Mouse (Mus musculus) thymus, adult 2 months (tissue): ENCODE results near the gene Gm20388. TPM values are rescaled to one million over a fixed set of nuclear protein-coding genes. Genes with fewer than 3 reads are reported as not detected.

Experiments
- DNase-seq: peaks from one replicate; pipeline ENCODE4 v3.0.0; 2021
- H3K27ac ChIP-seq: fragments of 200-500 bp; 2 replicates; pipeline ENCODE4 v1.5.1; 2012; ENCODE audit warnings: low read length, control low read depth; ENCODE audit not compliant: control insufficient read depth, insufficient read depth
- H3K27me3 ChIP-seq: fragments of 200-500 bp; 2 replicates; pipeline ENCODE4 v1.6.1; 2012; ENCODE audit warnings: mild to moderate bottlenecking, low read length, moderate library complexity, mixed read lengths; ENCODE audit not compliant: control insufficient read depth, insufficient read depth
- H3K36me3 ChIP-seq: fragments of 200-500 bp; 2 replicates; pipeline ENCODE4 v1.6.1; 2012; ENCODE audit warnings: mild to moderate bottlenecking, low read length, moderate library complexity; ENCODE audit not compliant: control insufficient read depth, insufficient read depth
- H3K4me1 ChIP-seq: fragments of 200-500 bp; replicated peaks from 2 replicates; pipeline ENCODE4 v1.6.1; 2012; ENCODE audit warnings: low read length; ENCODE audit not compliant: control insufficient read depth, insufficient read depth
- H3K4me3 ChIP-seq: fragments of 200-500 bp; 2 replicates; pipeline ENCODE4 v1.5.1; 2012; ENCODE audit warnings: mild to moderate bottlenecking, low read length, control low read depth, moderate library complexity; ENCODE audit not compliant: control insufficient read depth, insufficient read depth
- CTCF ChIP-seq: fragments of 200-500 bp; IDR thresholded peaks from 2 replicates; pipeline ENCODE4 v1.5.1; 2012; ENCODE audit warnings: mild to moderate bottlenecking, control low read depth, low read length, moderate library complexity, borderline replicate concordance; ENCODE audit not compliant: control insufficient read depth, poor library complexity, insufficient read depth; ENCODE audit errors: extremely low read depth
- POLR2A ChIP-seq: fragments of 200-500 bp; IDR thresholded peaks from 2 replicates; pipeline ENCODE4 v1.6.1; 2012; ENCODE audit warnings: mild to moderate bottlenecking, low read length, control low read depth, moderate library complexity; ENCODE audit not compliant: control insufficient read depth, poor library complexity, insufficient read depth; ENCODE audit errors: extremely low read depth
- WGBS: fragments of 180-500 bp; shearing (Covaris S2); methylation state at CpG from one replicate; pipeline ENCODE4 v1.1.7; 2018; 5-methylcytosine and 5-hydroxymethylcytosine counted together
- polyA plus RNA-seq: library from polyadenylated mRNA; depleted of rRNA; stranded (reverse); fragments of >200 nt; gene quantifications from 2 replicates; pipeline ENCODE4 v1.2.3, GENCODE M21; 2012

Gm20388 gene
- polyA plus RNA-seq, 1 experiment = 103 TPM

DNA sequence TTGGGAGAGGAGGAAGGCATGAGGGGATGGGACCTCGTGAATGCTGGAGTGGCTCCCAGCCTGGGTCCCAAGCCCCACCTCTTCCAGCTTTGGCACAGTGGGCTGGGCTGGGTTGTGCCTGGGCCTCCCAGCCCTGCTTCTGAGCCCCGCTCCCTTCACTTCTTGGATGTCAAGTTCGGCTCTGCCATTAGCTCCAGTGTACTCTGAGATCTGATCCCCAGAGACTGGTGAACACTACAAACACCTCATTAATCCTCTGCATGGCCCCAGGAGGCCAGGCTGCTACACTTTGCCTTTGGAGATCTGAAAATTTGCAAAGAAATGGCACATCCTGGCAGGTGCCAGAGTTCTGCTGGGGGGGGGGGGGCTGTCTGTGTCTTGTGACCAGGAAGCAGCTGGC lies 1858.5 kb downstream of the Gm20388 start:
- TF ChIP-seq CTCF (no peak), POLR2A (no peak)
- Histone ChIP-seq H3K27me3 (no peaks in the 10 kb centered on the region), H3K27ac (no peak overlapping the region), H3K4me3 (no peak overlapping the region), H3K36me3 (no peaks in the 10 kb centered on the region), H3K4me1 (no peaks in the 10 kb centered on the region)
- WGBS = 70% methylated on average over 3 of the region's 3 CpGs
- DNase-seq = no peak

- H3K27me3 ChIP-seq = no peaks in the 10 kb centered on the region
- 93% methylated on average over 2 of the region's 2 CpGs for WGBS
- H3K27ac ChIP-seq = no peak overlapping the region
- DNase-seq = no peak
- TF ChIP-seq POLR2A (no peak), CTCF (no peak)
- H3K4me1 ChIP-seq = no peaks in the 10 kb centered on the region
- no peaks in the 10 kb centered on the region for H3K36me3 ChIP-seq
- H3K4me3 ChIP-seq = no peak overlapping the region
Measured at GRCm38 (mm10) chr8:121769621-121770020, 1859.0 kb downstream of the Gm20388 start.

DNA sequence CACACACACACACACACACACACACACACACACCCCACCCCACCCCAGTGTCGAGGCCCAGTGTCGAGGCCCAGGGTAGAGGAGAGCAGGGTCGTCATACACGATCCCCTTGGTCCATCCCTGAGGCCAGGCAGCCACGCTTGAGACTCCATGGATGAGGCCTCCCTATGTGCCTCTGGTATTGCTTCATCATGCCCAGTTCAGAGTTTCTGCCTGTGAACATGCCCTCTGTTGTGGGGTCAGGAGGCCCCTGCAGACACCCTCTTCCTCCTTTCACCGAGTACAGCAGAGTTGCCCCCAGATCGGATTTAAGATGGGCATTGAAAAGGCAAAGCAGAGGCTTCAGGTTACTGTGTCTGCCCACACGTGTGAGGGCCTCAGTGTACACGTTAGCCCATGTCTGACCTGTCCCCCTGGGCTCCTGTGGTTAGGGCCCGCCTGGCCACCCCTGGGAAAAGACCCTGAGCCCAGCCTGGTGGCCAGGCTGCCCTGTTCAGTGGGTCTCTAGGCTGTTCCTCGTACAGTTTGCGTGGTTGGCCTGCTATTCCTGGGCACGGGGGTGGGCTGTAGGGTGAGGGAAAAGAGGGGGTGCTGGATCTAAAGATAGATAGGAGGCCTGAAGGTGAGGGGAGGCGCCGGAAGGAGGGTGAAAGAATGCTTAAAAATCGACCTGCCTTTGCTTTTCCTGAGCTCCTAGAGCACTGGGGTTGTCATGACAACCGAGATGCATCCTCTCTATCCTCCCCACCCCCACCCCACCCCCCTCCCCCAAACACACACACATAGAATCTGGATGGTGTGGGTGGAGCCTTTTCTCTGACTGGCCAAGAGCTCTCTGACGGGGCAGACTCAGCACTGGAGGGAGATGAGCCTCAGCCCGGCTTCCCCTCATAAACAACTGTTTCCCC lies 1860.5 kb downstream of the Gm20388 start:
- Histone ChIP-seq H3K36me3 (no peaks in the 10 kb centered on the region), H3K27me3 (no peaks in the 10 kb centered on the region), H3K27ac (no peak overlapping the region), H3K4me3 (no peak overlapping the region), H3K4me1 (no peaks in the 10 kb centered on the region)
- WGBS = 40% methylated on average over 19 of the region's 19 CpGs
- TF ChIP-seq POLR2A (no peak), CTCF (no peak)
- DNase-seq = no peak

DNA sequence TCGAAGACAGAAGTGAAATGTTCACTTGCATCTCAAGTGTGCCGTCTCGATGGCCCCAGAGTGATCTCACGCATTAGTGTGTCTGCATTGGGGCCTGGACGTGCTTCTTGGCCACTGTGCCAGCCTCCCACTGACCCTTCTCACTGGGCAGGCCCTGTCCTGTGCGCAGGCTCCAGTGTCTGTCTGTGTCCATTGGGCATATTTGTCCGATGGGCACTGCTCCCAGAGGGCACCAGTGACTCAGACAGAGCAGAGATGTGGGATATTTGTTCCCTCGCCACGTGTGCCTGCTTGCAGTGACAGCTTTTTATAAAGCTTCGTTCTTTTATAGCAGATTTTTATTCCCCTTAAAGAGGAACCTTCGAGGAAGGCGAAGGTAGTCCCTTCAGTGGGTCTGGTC lies 1863.2 kb downstream of the Gm20388 start:
- WGBS = 87% methylated on average over 12 of the region's 12 CpGs
- H3K4me1 ChIP-seq = no peaks in the 10 kb centered on the region
- DNase-seq = no peak

GRCm38 (mm10) chr8:121782493-121782892 lies 1871.9 kb downstream of the Gm20388 start:
- WGBS = 71% methylated on average over 5 of the region's 5 CpGs
- no peak for DNase-seq
- Histone ChIP-seq H3K4me3 (no peak overlapping the region), H3K36me3 (no peaks in the 10 kb centered on the region), H3K4me1 (no peaks in the 10 kb centered on the region), H3K27me3 (no peaks in the 10 kb centered on the region), H3K27ac (no peak overlapping the region)
- TF ChIP-seq POLR2A = no peak
- TF ChIP-seq CTCF = no peak

More for the DNA sequence above, 1863.2 kb downstream of the Gm20388 start:
- H3K4me3 ChIP-seq = no peak overlapping the region
- TF ChIP-seq CTCF (no peak), POLR2A (no peak)
- H3K27ac ChIP-seq = no peak overlapping the region
- no peaks in the 10 kb centered on the region for H3K36me3 ChIP-seq
- no peaks in the 10 kb centered on the region for H3K27me3 ChIP-seq

DNA sequence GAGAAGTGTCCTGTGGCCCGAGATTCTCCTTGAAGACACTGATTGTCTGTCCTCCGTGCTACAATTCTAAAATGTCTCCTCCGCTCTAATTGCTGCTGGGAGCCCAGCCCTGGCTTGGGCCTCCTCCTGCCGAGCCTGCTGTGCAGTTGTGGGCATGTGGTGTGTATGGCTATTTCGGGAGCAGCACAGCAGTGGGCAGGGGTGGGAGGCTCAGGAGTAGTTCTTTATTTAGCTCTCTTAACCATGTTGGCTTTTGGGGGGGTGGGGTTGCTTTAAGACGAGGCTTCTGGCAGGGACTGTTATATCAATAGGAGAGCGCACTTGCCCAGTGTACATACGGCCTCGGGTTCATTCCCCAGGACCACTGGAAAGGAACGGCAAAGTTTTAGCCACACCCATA lies 1875.9 kb downstream of the Gm20388 start:
- 39% methylated on average over 10 of the region's 10 CpGs for WGBS
- TF ChIP-seq POLR2A (no peak), CTCF (no peak)
- no peak for DNase-seq

More for the DNA sequence above, 1875.9 kb downstream of the Gm20388 start:
- no peaks in the 10 kb centered on the region for H3K27me3 ChIP-seq
- H3K27ac ChIP-seq = no peak overlapping the region
- no peak overlapping the region for H3K4me3 ChIP-seq
- 0 out of 2 replicates have a peak, but pooled peaks cover under 1% of the 10 kb centered on the region for H3K4me1 ChIP-seq
- H3K36me3 ChIP-seq = no peaks in the 10 kb centered on the region
